21 mouse cellular contexts compared by ENCODE assay signal in genomic region chr17:50244675-50245074, GRCm38 (mm10). TPM values are rescaled to one million over a fixed set of nuclear protein-coding genes. Genes with fewer than 3 reads are reported as not detected.
DNase-seq lines count a peak whose midpoint lies in the region; ATAC-seq and TF ChIP-seq lines count a peak whose summit lies in the region.
"Had no signal": no experiment of that assay in that cellular context is flagged by ENCODE, and none has a peak within 500 bp of the region (broad histone marks: within the 10 kb centered on the region; RNA-seq: fewer than 3 reads in every experiment).

No protein-coding gene starts in this region.

- no peaks in the 10 kb centered on the region for H3K36me3 ChIP-seq in hindbrain, embryonic 11.5 days (ENCODE audit: control insufficient read depth, insufficient read depth, low read length)
- H3K36me3 ChIP-seq in hindbrain, embryonic 16.5 days (ENCODE audit: control insufficient read depth, insufficient read depth, low read length): no peaks in the 10 kb centered on the region
- no peaks in the 10 kb centered on the region for H3K36me3 ChIP-seq in midbrain, embryonic 13.5 days
- H3K36me3 ChIP-seq in midbrain, embryonic 11.5 days (ENCODE audit: control insufficient read depth, insufficient read depth, low read length): no peaks in the 10 kb centered on the region
- no peaks in the 10 kb centered on the region for H3K36me3 ChIP-seq in midbrain, embryonic 16.5 days (ENCODE audit: control insufficient read depth, insufficient read depth, low read length)
- H3K36me3 ChIP-seq: embryonic facial prominence, embryonic 10.5 days; heart, embryonic 10.5 days had no signal

- no peak overlapping the region for H3K4me3 ChIP-seq in hindbrain, embryonic 11.5 days (ENCODE audit: low read depth, low read length)
- no peak overlapping the region for H3K4me3 ChIP-seq in hindbrain, embryonic 16.5 days (ENCODE audit: low read length)
- H3K4me3 ChIP-seq in midbrain, embryonic 13.5 days (replicated peaks): no peak overlapping the region
- no peak overlapping the region for H3K4me3 ChIP-seq in midbrain, embryonic 11.5 days (ENCODE audit: low read depth, low read length)
- H3K4me3 ChIP-seq in midbrain, embryonic 16.5 days (ENCODE audit: low read depth, low read length): no peak overlapping the region
- H3K4me3 ChIP-seq: embryonic facial prominence, embryonic 10.5 days; heart, embryonic 10.5 days had no signal

- 76% methylated on average over 4 of the region's 4 CpGs for WGBS in hindbrain, embryonic 11.5 days
- WGBS in hindbrain, embryonic 16.5 days: 60% methylated on average over 4 of the region's 4 CpGs
- 78% methylated on average over 4 of the region's 4 CpGs for WGBS in midbrain, embryonic 13.5 days
- WGBS in midbrain, embryonic 11.5 days: 78% methylated on average over 4 of the region's 4 CpGs
- 51% methylated on average over 4 of the region's 4 CpGs for WGBS in midbrain, embryonic 16.5 days

- H3K4me2 ChIP-seq in hindbrain, embryonic 11.5 days (replicated peaks; ENCODE audit: low read depth, low read length): no peak overlapping the region
- H3K4me2 ChIP-seq in hindbrain, embryonic 16.5 days (ENCODE audit: low read length): no peak overlapping the region
- no peak overlapping the region for H3K4me2 ChIP-seq in midbrain, embryonic 13.5 days (replicated peaks)
- no peak overlapping the region for H3K4me2 ChIP-seq in midbrain, embryonic 11.5 days
- H3K4me2 ChIP-seq in midbrain, embryonic 16.5 days (ENCODE audit: low read length): no peak overlapping the region

- TF ChIP-seq POLR2A in brain, embryonic 14.5 days (IDR thresholded peaks at IDR 0.05; ENCODE audit: borderline replicate concordance, extremely low read depth, insufficient read depth, insufficient read length, poor library complexity, severe bottlenecking): no peak

- H3K9ac ChIP-seq in hindbrain, embryonic 11.5 days (ENCODE audit: low read depth, low read length): no peak overlapping the region
- no peak overlapping the region for H3K9ac ChIP-seq in hindbrain, embryonic 16.5 days (ENCODE audit: low read depth, low read length)
- H3K9ac ChIP-seq in midbrain, embryonic 13.5 days (replicated peaks): no peak overlapping the region
- H3K9ac ChIP-seq in midbrain, embryonic 11.5 days (ENCODE audit: low read length): no peak overlapping the region
- no peak overlapping the region for H3K9ac ChIP-seq in midbrain, embryonic 16.5 days (ENCODE audit: low read depth, low read length)

- H3K9me3 ChIP-seq in hindbrain, embryonic 11.5 days (ENCODE audit: control insufficient read depth, low read length): no peaks in the 10 kb centered on the region
- H3K9me3 ChIP-seq in hindbrain, embryonic 16.5 days (ENCODE audit: control insufficient read depth, low read length): no peaks in the 10 kb centered on the region
- no peaks in the 10 kb centered on the region for H3K9me3 ChIP-seq in midbrain, embryonic 13.5 days
- H3K9me3 ChIP-seq in midbrain, embryonic 11.5 days (ENCODE audit: control insufficient read depth, low read length): no peaks in the 10 kb centered on the region
- no peaks in the 10 kb centered on the region; the same call in 1 of the 2 replicates for H3K9me3 ChIP-seq in midbrain, embryonic 16.5 days (replicated peaks; ENCODE audit: control insufficient read depth, low read length, poor library complexity, severe bottlenecking)
- H3K9me3 ChIP-seq: embryonic facial prominence, embryonic 10.5 days; heart, embryonic 10.5 days had no signal

- no peak for DNase-seq in hindbrain, embryonic 11.5 days (ENCODE audit: low spot score)
- no peak for DNase-seq in midbrain, embryonic 11.5 days (ENCODE audit: low spot score, missing footprints)
- peak; percentile 40 for DNase-seq in brain, embryonic 14.5 days (ENCODE audit: low read depth)
- DNase-seq in frontal cortex, adult 2 months (ENCODE audit: extremely low spot score in 1 of 2, low spot score in 1 of 2): no peak
- DNase-seq in layer of hippocampus, adult 18-20 months (ENCODE audit: low spot score in 2 of 2): no peak
- DNase-seq: adrenal gland, postnatal 14 days; cerebellum, adult 2 months; cerebellum, postnatal 10 days; gastrocnemius, postnatal 10 days; heart, adult 18-20 months; heart, postnatal 10 days; heart, postnatal 4 days had no signal

- no peak for TF ChIP-seq CTCF in brain, embryonic 14.5 days (IDR thresholded peaks at IDR 0.05; ENCODE audit: borderline replicate concordance, extremely low read depth, insufficient read depth, insufficient read length)

- 0 out of 2 replicates have a peak, but pooled peaks have one; percentile 51 for ATAC-seq in hindbrain, embryonic 11.5 days (ENCODE audit: low FRiP score)
- ATAC-seq in hindbrain, embryonic 16.5 days: no peak
- ATAC-seq in midbrain, embryonic 13.5 days: peak; percentile 53; the same call in 1 of the 2 replicates
- ATAC-seq in midbrain, embryonic 11.5 days (ENCODE audit: low FRiP score): no peak
- peak; percentile 59 for ATAC-seq in midbrain, embryonic 16.5 days
- ATAC-seq: activated CD4-positive, CD25-positive, alpha-beta regulatory T cell, adult 4 months; forebrain, embryonic 14.5 days; Patski had no signal

- no peaks in the 10 kb centered on the region for H3K4me1 ChIP-seq in hindbrain, embryonic 11.5 days (replicated peaks; ENCODE audit: control insufficient read depth, insufficient read depth, low read length)
- H3K4me1 ChIP-seq in hindbrain, embryonic 16.5 days (ENCODE audit: control insufficient read depth, insufficient read depth, low read depth, low read length): no peaks in the 10 kb centered on the region
- H3K4me1 ChIP-seq in midbrain, embryonic 13.5 days (replicated peaks): 0 out of 2 replicates have a peak, but pooled peaks cover 3% of the 10 kb centered on the region
- no peaks in the 10 kb centered on the region for H3K4me1 ChIP-seq in midbrain, embryonic 11.5 days (ENCODE audit: control insufficient read depth, insufficient read depth, low read length)
- peaks cover 5% of the 10 kb centered on the region for H3K4me1 ChIP-seq in midbrain, embryonic 16.5 days (ENCODE audit: control insufficient read depth, insufficient read depth, low read length)
- H3K4me1 ChIP-seq: embryonic facial prominence, embryonic 10.5 days; heart, embryonic 10.5 days had no signal

- H3K27me3 ChIP-seq in hindbrain, embryonic 11.5 days (ENCODE audit: control insufficient read depth, insufficient read depth, low read length): no peaks in the 10 kb centered on the region
- H3K27me3 ChIP-seq in hindbrain, embryonic 16.5 days (replicated peaks; ENCODE audit: control insufficient read depth, insufficient read depth, low read length): no peaks in the 10 kb centered on the region
- no peaks in the 10 kb centered on the region for H3K27me3 ChIP-seq in midbrain, embryonic 13.5 days
- H3K27me3 ChIP-seq in midbrain, embryonic 11.5 days (ENCODE audit: control insufficient read depth, insufficient read depth, low read length): no peaks in the 10 kb centered on the region
- H3K27me3 ChIP-seq in midbrain, embryonic 16.5 days (ENCODE audit: control insufficient read depth, insufficient read depth, low read depth, low read length): no peaks in the 10 kb centered on the region
- H3K27me3 ChIP-seq: Patski had no signal

- H3K27ac ChIP-seq in hindbrain, embryonic 11.5 days (ENCODE audit: low read depth, low read length): no peak overlapping the region
- no peak overlapping the region for H3K27ac ChIP-seq in hindbrain, embryonic 16.5 days (ENCODE audit: low read depth, low read length)
- no peak overlapping the region for H3K27ac ChIP-seq in midbrain, embryonic 13.5 days
- H3K27ac ChIP-seq in midbrain, embryonic 11.5 days (ENCODE audit: low read depth, low read length): no peak overlapping the region
- H3K27ac ChIP-seq in midbrain, embryonic 16.5 days (ENCODE audit: low read length): no peak overlapping the region
- H3K27ac ChIP-seq: embryonic facial prominence, embryonic 10.5 days; heart, embryonic 10.5 days had no signal

RNA-seq across cellular contexts. Expression of gene Dazl, which starts 48.8 kb away (rescaled TPM):
- polyA plus RNA-seq in hindbrain, embryonic 11.5 days (2014; fragmentation: Nextera tagmentation; extraction: Ambion mirVana): 0.09 TPM in 1 of 2 replicates, not detected in the other
- polyA plus RNA-seq in hindbrain, embryonic 16.5 days (2015; fragmentation: Nextera tagmentation; extraction: Ambion mirVana): 0.50 and 0.69 TPM in 2 replicates
- polyA plus RNA-seq in midbrain, embryonic 13.5 days (2015; fragmentation: Nextera tagmentation; extraction: Ambion mirVana): 0.27 and 0.30 TPM in 2 replicates
- 0.23 TPM in 1 of 2 replicates, not detected in the other for polyA plus RNA-seq in midbrain, embryonic 11.5 days (2014; fragmentation: Nextera tagmentation; extraction: Ambion mirVana)
- 0.23 and 0.27 TPM in 2 replicates for polyA plus RNA-seq in brain, embryonic 14.5 days (2012; rRNA removed)
- 0.45 and 1.1 TPM in 2 replicates for polyA plus RNA-seq in midbrain, embryonic 16.5 days (2015; fragmentation: Nextera tagmentation; extraction: Ambion mirVana)
- 2.3 and 2.9 TPM in 2 replicates for polyA plus RNA-seq in frontal cortex, adult 2 months (2012; rRNA removed)
- 1 to 10 TPM; 3.2 to 5.3 TPM for total RNA-seq in layer of hippocampus, adult 18-20 months (2021)
- total RNA-seq: heart, postnatal 4 days had no signal
- polyA plus RNA-seq: C2C12; embryonic facial prominence, embryonic 10.5 days; Patski had no signal

RNA-seq across cellular contexts. Expression of gene Rftn1, which starts 54.2 kb away (rescaled TPM):
- 5.3 and 5.6 TPM in 2 replicates for polyA plus RNA-seq in hindbrain, embryonic 11.5 days (2014; fragmentation: Nextera tagmentation; extraction: Ambion mirVana)
- 21.1 and 24.3 TPM in 2 replicates for polyA plus RNA-seq in hindbrain, embryonic 16.5 days (2015; fragmentation: Nextera tagmentation; extraction: Ambion mirVana)
- 10.9 and 12.2 TPM in 2 replicates for polyA plus RNA-seq in midbrain, embryonic 13.5 days (2015; fragmentation: Nextera tagmentation; extraction: Ambion mirVana)
- polyA plus RNA-seq in midbrain, embryonic 11.5 days (2014; fragmentation: Nextera tagmentation; extraction: Ambion mirVana): 3.5 and 4.3 TPM in 2 replicates
- polyA plus RNA-seq in brain, embryonic 14.5 days (2012; rRNA removed): 17.7 and 18.2 TPM in 2 replicates
- polyA plus RNA-seq in midbrain, embryonic 16.5 days (2015; fragmentation: Nextera tagmentation; extraction: Ambion mirVana): 28.2 and 30.1 TPM in 2 replicates
- polyA plus RNA-seq in frontal cortex, adult 2 months (2012; rRNA removed): 7.6 and 10.7 TPM in 2 replicates
- 10 to 100 TPM; 17.0 to 18.3 TPM for total RNA-seq in layer of hippocampus, adult 18-20 months (2021)

Comparison
In these comparisons a context has a peak if more than half of its experiments do, and no peak if none do; other contexts are left out.
1. ATAC-seq: peak in hindbrain, embryonic 11.5 days (single experiment), midbrain, embryonic 13.5 days (single experiment) and midbrain, embryonic 16.5 days (single experiment); none in hindbrain, embryonic 16.5 days (single experiment) and midbrain, embryonic 11.5 days (single experiment).